Mouse (Mus musculus) kidney, adult 2 months (tissue): ENCODE data around the gene Gm5475.

ENCODE experiments used
- CTCF ChIP-seq: fragments of 200-500 bp; conservative IDR thresholded peaks from 2 replicates; pipeline ENCODE4 v1.5.1; 2011; ENCODE audit warnings: low read depth, mild to moderate bottlenecking, control low read depth, low read length, moderate library complexity, mixed read lengths; ENCODE audit not compliant: insufficient read depth, insufficient read length
- POLR2A ChIP-seq: fragments of 200-500 bp; IDR thresholded peaks from one replicate; pipeline ENCODE4 v1.6.1; 2011; ENCODE audit warnings: low read depth, low read length, control low read depth

- TF ChIP-seq CTCF (no peak), POLR2A (no peak)
Observed at GRCm38 (mm10) chr15:100415684-100416083, 6.3 kb upstream of the Gm5475 start.
